Mouse (Mus musculus) MEL (cell line): Measurements from ENCODE around the gene Spout1.

Experiments used
- BHLHE40 ChIP-seq: IDR thresholded peaks from 2 replicates; pipeline ENCODE4 v1.6.1; 2012; ENCODE audit warnings: low read depth, mild to moderate bottlenecking, inconsistent platforms, low read length, improper control_type of control experiment, borderline replicate concordance
- CTCF ChIP-seq, 3 experiments: IDR thresholded peaks in 2 of 3; conservative IDR thresholded peaks in 1 of 3; 2 replicates each; pipeline ENCODE4 v1.5.1; 2011 to 2012; ENCODE audit warnings: low read length in 3 of 3, low read depth in 2 of 3, mild to moderate bottlenecking in 2 of 3, improper control_type of control experiment in 1 of 3, inconsistent platforms in 1 of 3, mixed read lengths in 1 of 3, moderate library complexity in 1 of 3; ENCODE audit not compliant: control insufficient read depth in 1 of 3, insufficient read depth in 1 of 3, poor library complexity in 1 of 3, severe bottlenecking in 1 of 3
- EP300 ChIP-seq, 2 experiments: IDR thresholded peaks; 2 replicates each; pipeline ENCODE4 v1.6.1; 2011; ENCODE audit warnings: improper control_type of control experiment in 2 of 2, low read length in 2 of 2, low read depth in 1 of 2, mild to moderate bottlenecking in 1 of 2
- MAX ChIP-seq: IDR thresholded peaks from 2 replicates; pipeline ENCODE4 v1.6.1; 2011; ENCODE audit warnings: low read length, improper control_type of control experiment
- POLR2A ChIP-seq, 2 experiments: IDR thresholded peaks; 2 replicates each; pipeline ENCODE4 v1.6.1; 2011 to 2012; ENCODE audit warnings: low read length in 2 of 2, mild to moderate bottlenecking in 2 of 2, control low read depth in 1 of 2, improper control_type of control experiment in 1 of 2, low read depth in 1 of 2, moderate library complexity in 1 of 2; ENCODE audit not compliant: control insufficient read depth in 1 of 2, insufficient read depth in 1 of 2, poor library complexity in 1 of 2
- RCOR1 ChIP-seq: IDR thresholded peaks from 2 replicates; pipeline ENCODE4 v1.6.1; 2012; ENCODE audit warnings: low read depth, mild to moderate bottlenecking, inconsistent platforms, low read length, improper control_type of control experiment
- TBP ChIP-seq: IDR thresholded peaks from 2 replicates; pipeline ENCODE4 v1.8.0; 2011; ENCODE audit warnings: low read depth, low read length, improper control_type of control experiment
- UBTF ChIP-seq: IDR thresholded peaks from 2 replicates; pipeline ENCODE4 v1.6.1; 2012; ENCODE audit warnings: low read depth, mild to moderate bottlenecking, inconsistent platforms, low read length, improper control_type of control experiment, moderate library complexity, borderline replicate concordance; ENCODE audit not compliant: insufficient read depth
- ZNF384 ChIP-seq: IDR thresholded peaks from 2 replicates; pipeline ENCODE4 v1.6.1; 2012; ENCODE audit warnings: low read depth, mild to moderate bottlenecking, inconsistent platforms, low read length, improper control_type of control experiment

DNA sequence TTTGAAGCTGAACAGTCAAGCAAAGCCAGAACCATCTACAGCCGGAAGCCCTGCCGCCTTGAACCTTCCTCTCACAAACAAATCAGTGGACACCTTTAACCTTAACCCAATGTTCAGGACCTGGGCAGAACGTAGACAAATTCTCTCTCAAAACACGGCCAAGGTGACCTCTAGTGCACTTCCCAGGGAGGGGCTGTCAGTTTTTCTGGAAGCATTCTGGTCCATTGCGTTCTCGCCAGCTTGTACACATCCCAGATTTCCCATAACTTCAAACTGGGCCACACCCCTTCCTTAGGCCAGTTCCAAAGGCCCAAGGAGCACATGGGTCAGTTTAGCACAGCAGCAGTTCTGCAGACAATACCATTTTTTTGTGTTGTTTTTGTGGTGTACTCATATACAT lies 37.2 kb upstream of the Spout1 start:
- no peak for TF ChIP-seq POLR2A (IDR thresholded peaks at IDR 0.05; ENCODE audit: control insufficient read depth in 1 of 2, insufficient read depth in 1 of 2, low read depth in 1 of 2, low read length in 2 of 2, poor library complexity in 1 of 2)
- no peak for TF ChIP-seq EP300 (IDR thresholded peaks at IDR 0.05; ENCODE audit: low read depth in 1 of 2, low read length in 2 of 2)
- no peak for TF ChIP-seq CTCF (IDR thresholded peaks at IDR 0.05 in 2 of 3, conservative IDR thresholded peaks at IDR 0.05 in 1 of 3; ENCODE audit: control insufficient read depth in 1 of 3, insufficient read depth in 1 of 3, low read depth in 2 of 3, low read length in 3 of 3, poor library complexity in 1 of 3, severe bottlenecking in 1 of 3)
- TF ChIP-seq TBP: no peak
- no peak for TF ChIP-seq MAX
- TF ChIP-seq RCOR1: no peak
- TF ChIP-seq ZNF384: no peak
- no peak for TF ChIP-seq BHLHE40
- TF ChIP-seq UBTF: no peak
